Mouse (Mus musculus) v-Abl transformed pro-B cells (cell line): ENCODE measurements around the gene Wfikkn1.

ENCODE experiments used
- in situ Hi-C, 2 experiments: fragments of 400-800 bp; cut with MboI; formaldehyde crosslinking; loops; one replicate each; pipeline ENCODE4 v1.15.1; 2025; ENCODE audit not compliant: unreplicated experiment in 2 of 2

Wfikkn1 gene

DNA sequence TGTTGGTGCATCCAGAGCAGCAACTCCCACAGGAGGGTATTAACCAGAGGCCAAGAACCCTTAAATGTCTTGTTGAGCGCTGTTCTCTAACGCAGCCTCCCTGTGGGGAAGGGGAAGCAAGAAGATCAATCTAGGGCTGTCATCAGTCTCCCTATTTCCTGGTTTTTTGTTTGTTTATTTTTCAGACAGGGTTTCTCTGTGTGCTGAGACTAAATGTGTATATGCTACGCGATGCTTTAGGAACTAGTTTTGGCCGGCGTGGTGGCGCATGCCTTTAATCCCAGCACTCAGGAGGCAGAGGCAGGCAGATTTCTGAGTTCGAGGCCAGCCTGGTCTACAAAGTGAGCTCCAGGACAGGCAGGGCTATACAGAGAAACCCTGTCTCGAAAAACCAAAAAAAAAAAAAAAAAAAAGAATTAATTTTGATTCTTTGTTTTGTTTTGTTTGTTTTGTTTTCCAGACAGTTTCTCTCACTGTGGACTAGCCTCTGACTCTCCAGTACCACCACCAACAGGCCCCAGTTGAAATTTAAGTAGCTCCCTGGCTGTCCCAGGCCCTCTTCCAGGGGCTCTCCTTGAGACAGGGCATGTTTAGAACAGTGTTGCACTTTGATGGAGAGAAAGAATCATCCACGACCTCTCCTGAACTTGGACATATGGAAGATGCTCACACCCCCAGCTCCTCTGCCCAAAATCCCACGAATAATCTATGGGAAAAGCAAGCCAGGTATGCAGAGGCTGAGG, 7.1 kb downstream of the Wfikkn1 start:
- in situ Hi-C loops = loop anchor here in 1 of 2 experiments (5.0 kb wide), 1 partner anchor 36 kb away; the partner anchor contains the start of gene Rhbdl1

GRCm38 (mm10) chr17:25872676-25873075, 8.0 kb downstream of the Wfikkn1 start:
- in situ Hi-C loops = loop anchor here in 1 of 2 experiments (5.0 kb wide), 1 partner anchor 35 kb away; the partner anchor contains the start of gene Rhbdl1

DNA sequence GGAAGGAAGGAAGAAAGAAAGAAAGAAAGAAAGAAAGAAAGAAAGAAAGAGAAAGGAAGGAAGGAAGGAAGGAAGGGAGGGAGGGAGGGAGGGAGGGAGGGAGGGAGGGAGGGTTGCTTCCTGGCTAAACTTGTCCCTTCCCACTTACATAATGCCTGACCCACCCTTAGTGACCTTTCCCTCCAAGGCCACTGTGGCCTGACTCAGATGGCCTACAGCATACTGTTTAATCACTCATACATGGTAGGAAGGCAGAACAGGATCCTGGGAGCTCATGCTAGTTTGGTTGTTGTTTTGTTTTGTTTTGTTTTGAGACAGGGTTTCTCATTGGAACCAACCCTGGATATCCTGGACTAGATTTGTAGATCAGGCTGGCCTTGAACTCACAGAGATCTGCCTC, 9.1 kb downstream of the Wfikkn1 start:
- in situ Hi-C loops = loop anchor here in 1 of 2 experiments (5.0 kb wide), 1 partner anchor 34 kb away; the partner anchor contains the start of gene Rhbdl1

GRCm38 (mm10) chr17:25869954-25870353, 10.7 kb downstream of the Wfikkn1 start:
- in situ Hi-C loops = loop anchor here in 1 of 2 experiments (5.0 kb wide), 1 partner anchor 33 kb away; the partner anchor contains the start of gene Rhbdl1

DNA sequence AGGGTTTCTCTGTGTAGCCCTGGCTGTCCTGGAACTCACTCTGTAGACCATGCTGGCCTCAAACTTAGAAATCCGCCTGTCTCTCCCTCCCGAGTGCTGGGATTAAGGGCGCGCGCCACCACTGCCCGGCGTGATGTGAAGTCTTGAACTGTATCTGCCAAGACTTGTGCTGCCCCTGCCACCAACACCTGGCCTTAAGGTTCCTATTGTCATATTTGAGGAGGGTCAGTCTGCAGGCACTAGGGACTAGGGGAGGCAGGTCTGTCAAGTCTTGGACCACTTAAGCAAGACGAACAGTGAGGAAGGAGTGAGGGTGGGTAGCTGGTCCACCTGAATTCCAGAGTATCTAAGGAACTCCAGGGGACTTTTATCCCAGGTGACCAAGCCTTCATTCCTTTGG, 11.2 kb downstream of the Wfikkn1 start:
- in situ Hi-C loops = no loop called here

- in situ Hi-C loops = no loop called here
These were observed 12.0 kb downstream of the Wfikkn1 start, which contains the start of gene Mcrip2 for GRCm38 (mm10) chr17:25868601-25869191. Gene Mcrip2, minus strand, starts transcription at chr17:25868764.

- in situ Hi-C loops = no loop called here
These were observed 12.6 kb downstream of the Wfikkn1 start for GRCm38 (mm10) chr17:25867836-25868600.

- in situ Hi-C loops = no loop called here
These were observed 13.2 kb downstream of the Wfikkn1 start for GRCm38 (mm10) chr17:25867509-25867835.

GRCm38 (mm10) chr17:25866172-25866571, 14.5 kb downstream of the Wfikkn1 start:
- in situ Hi-C loops = no loop called here

DNA sequence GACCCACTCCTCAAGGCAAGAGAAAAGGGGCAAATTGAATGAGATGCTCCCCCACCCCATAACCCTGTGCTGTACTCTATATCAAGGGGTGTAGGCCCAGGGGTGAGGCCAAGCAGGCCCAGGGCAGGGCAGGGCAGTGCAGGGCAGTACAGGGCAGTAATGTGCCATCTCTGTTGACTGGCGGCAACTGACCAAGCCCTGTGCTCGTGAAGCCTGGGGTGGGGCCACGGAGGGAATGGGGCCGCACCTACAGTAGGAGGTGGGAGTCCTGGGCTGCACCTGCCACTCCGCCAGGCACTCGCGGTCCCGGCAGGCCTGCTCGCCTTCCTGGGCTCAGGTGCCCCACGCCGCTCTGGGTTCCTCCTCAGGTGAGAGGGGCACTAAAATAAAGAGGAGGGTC, 15.4 kb downstream of the Wfikkn1 start:
- in situ Hi-C loops = no loop called here

DNA sequence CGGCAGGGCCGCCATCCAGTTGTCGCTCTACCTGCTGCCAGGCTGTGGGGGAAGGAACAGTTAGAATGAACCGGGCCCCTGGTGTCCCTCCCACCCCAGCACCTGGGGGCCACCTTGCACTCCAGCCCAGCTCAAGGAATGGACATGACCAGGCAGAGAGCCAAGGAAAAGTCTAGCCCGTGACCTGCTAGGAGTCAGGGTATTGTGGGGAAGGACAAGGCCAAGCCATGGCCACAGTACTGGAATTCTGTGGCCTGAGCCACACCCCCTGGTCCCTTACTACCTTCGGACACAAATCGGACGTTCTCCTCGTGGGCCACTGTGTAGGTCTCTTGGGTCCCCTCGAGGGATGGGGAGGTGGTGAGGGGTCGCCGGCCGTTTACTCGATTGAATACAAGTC, 16.3 kb downstream of the Wfikkn1 start:
- in situ Hi-C loops = no loop called here

DNA sequence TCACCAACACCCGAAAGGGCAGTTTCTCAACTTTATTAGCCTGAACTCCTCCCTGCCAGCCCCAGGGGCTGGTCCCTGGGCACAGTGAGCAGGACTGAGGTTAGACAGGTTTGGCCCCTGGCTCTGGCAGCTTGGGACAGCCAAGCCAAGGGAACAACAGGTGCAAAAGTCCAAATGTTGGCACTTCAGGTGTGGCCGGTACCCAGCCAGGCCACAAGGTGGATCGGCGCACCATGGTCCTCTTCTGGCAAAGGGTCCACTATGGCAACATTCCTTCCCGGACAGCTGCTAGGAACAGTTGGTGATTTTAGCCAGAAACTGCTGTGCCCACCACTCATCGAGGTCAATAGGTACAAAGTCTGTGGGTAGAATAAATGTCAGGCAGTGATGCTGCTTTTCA, 17.0 kb downstream of the Wfikkn1 start:
- in situ Hi-C loops = no loop called here

DNA sequence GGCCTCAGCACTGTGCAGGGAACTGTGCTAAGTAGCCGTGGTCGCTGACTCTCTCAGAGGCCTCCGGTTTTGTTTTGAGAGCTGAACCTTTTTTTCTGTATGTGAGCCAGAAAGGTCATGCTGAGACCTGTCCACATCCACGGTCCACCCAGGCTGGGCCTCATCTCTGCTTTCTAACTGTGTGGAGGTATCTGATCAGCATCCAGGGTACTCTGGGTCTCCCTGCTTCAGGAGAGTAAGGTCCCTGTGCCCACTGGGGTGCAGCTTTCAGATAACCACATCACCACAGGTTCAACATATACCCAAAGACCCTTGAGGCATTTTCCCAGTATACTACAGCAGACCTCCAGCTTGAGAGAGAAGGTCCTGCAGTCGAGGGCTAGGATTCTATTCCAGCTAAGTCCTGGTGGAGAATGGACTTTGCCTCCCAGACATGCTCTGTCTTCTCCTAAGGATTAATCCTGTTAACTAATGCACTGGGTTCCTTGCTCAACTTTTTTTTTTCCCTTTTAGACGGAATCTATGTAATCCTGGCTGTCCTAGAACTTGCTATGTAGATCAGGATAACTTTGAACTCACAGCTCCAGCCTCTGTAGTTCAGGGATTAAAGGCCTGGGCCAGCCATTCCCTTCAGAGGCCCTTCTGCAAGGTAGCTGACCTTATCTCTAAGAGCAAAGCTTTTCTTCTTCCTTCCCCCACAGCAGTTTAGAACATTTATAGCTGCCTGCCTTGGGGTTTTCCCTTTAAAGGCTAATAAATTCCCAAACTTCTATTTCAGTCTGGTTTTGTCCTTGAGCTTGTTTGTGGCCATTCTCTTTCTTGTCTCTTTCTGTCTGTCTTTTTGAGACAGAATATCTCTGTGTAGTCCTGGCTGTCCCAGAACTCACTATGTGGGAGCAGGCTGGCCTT, 18.7 kb downstream of the Wfikkn1 start:
- in situ Hi-C loops = no loop called here

GRCm38 (mm10) chr17:25860832-25861703, 19.6 kb downstream of the Wfikkn1 start, which contains the start of gene Wdr90:
Gene Wdr90, minus strand, starts transcription at chr17:25861501.
- in situ Hi-C loops = no loop called here

DNA sequence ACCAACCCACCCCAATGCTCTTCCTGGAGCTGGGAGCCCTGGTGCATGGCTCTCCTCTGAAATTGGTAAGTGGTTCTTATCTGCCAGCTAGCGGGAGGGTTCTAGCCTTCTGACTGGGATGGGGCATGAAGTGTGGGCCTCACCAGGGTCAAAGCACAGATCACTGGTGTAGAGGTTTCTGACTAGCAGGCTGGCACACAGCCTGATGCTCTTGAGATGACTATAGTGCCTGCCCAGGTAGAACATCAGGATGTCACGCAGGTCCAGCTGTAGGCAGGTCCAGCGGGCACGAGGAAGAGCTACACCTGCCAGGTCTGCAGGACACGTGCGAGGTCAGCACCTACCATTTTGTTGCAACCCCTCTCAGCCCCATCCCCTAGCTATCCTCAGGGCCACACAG, 20.4 kb downstream of the Wfikkn1 start:
- in situ Hi-C loops = no loop called here

DNA sequence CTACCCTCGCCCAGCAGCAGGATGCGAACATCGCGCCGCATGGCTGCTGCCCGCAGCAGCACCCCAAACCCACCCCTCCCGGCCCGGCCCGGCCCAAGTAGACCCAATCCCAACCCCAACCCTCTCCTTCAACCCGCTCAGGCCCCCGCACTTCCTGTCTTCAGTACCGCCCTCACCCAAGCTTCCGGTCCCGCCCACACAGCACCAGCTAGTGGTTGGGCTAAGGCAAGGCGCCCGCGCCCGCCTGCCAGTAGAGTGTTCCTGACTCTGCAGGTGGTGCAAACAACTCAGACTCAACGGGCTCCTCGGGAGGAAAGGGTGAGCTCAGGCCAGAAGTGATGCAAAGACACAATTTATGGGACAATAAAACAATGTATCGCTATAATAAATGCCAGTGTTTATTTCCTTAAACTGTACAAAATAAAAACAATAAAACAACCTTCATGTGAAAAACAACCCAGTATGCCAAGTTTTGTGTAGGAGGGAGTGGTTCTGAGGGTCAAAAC, 36.2 kb downstream of the Wfikkn1 start, which contains the start of gene Rhot2:
Rhot2 (minus strand) TSS at position 456 of the 506 bp plus-strand sequence.
- in situ Hi-C loops = no loop called here

GRCm38 (mm10) chr17:25843636-25844395, 36.8 kb downstream of the Wfikkn1 start:
- in situ Hi-C loops = no loop called here

DNA sequence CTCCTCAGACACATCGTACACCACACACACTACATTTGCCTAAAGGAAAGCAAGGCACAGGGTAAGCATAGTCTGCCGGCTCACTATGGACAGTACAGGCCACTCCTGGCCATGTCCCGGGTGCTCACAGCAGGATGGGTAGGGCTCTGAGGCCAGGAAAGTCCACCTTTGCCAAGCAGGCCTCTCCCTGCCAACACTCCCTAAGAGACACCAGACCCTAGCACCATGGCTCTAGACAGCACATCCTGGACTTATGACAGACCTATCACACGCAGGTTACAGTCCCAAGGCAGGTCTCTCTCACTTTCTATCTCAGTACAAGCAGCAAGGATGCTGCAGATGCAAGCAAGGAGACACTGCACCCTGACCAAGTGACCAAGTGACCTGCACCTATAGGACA, 37.5 kb downstream of the Wfikkn1 start:
- in situ Hi-C loops = no loop called here
